Mouse (Mus musculus) right cerebral cortex, adult 2 months (tissue): ENCODE results near the gene Smad6.

Source experiments
- DNase-seq, 2 experiments: peaks; one replicate each; pipeline ENCODE4 v3.0.0; 2021 to 2022; ENCODE audit warnings: low spot score in 2 of 2

Gene Smad6

DNA sequence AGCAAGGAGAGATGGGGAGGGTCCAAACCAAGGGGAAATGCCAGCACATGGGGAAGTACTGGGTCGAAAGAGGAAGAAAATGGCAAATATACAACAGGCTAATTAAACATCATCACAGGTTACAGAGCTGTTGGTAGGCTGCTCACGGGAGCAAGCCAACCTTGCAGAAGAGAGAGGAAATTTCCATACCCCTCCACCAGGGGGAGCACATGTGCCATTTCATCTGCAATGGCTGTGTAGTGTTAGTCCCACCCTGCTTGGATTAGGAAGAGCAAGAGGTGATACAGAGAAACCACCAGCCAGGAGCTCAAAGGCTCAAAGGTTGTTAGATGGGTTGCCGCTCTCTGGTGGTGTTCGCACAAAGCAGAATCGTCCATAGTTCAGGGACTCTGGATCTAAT lies 105.9 kb downstream of the Smad6 start:
- DNase-seq: peak; percentile 50 to 73

DNA sequence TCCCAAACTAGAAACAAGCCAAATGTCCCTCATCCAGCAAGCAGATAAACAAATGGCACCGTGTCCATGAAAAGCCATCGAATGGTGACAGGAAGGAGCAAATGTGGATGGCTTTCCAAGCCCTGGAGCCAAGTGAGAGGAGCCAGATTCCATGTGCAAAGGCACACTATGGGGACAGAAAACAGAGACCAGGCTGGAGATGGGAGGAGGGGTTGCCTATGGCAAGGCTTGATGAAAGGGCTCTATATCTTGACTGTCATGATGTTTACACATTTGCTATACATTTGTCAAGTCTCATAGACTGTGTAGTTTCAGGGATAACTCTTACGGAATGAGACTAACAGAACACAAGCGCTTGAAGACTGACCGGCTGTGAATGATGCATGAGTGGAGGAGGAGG lies 106.9 kb downstream of the Smad6 start:
- DNase-seq: no peak

- no peak for DNase-seq
These were observed 109.8 kb downstream of the Smad6 start for GRCm38 (mm10) chr9:63912051-63912450.

- peak; percentile 83 to 85 for DNase-seq
These were observed 112.2 kb downstream of the Smad6 start for GRCm38 (mm10) chr9:63909618-63910017.

DNA sequence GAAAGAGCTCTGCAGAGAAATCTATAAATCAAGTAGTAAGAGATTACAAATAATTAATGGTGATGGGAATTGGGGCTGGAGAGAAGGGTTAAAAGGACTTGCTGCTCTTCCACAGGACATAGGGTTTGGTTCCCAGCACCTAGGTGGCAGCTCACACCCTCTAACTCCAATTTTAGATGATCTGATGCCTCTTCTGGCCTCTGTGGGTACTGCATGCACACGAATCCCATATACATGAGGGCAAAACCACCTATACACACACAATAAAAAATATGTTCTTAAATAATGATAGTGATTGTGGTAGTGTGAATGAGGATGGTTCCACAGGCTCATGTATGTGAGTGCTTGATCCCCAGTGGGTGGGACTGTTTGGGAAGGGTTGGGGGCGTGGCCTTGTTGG lies 117.3 kb downstream of the Smad6 start:
- DNase-seq: no peak
